Mouse (Mus musculus): ENCODE measurements around the gene Vat1l. TPM values are rescaled to one million over a fixed set of nuclear protein-coding genes. Genes with fewer than 3 reads are reported as not detected.

The Vat1l gene
- polyA plus RNA-seq, 1 experiment from 2014 or later, result 1.4 TPM

- TF ChIP-seq CTCF (IDR thresholded peaks at IDR 0.05; ENCODE audit: low read depth), result no peak
- H3K9ac ChIP-seq (ENCODE audit: low read depth, low read length), result no peak overlapping the region
- WGBS, result 93% methylated on average over 5 of the region's 5 CpGs
These were observed 193.9 kb downstream of the Vat1l start for GRCm38 (mm10) chr8:114399273-114399672.

GRCm38 (mm10) chr8:114401679-114402078 is 196.3 kb downstream of the Vat1l start:
- no peak for ATAC-seq (replicated peaks; ENCODE audit: low FRiP score, low read depth)
- H3K36me3 ChIP-seq (ENCODE audit: insufficient read depth, low read length), result no peaks in the 10 kb centered on the region
- no peaks in the 10 kb centered on the region for H3K27me3 ChIP-seq (ENCODE audit: insufficient read depth, low read length)
- WGBS, result 59% methylated on average over 7 of the region's 7 CpGs
- no peak overlapping the region for H3K4me2 ChIP-seq (ENCODE audit: low read length)
- H3K9ac ChIP-seq (ENCODE audit: low read depth, low read length), result no peak overlapping the region
- H3K9me3 ChIP-seq (replicated peaks; ENCODE audit: low read length), result no peaks in the 10 kb centered on the region
- H3K4me1 ChIP-seq (replicated peaks; ENCODE audit: insufficient read depth, low read length), result no peaks in the 10 kb centered on the region
- no peak for DNase-seq (ENCODE audit: low spot score)
- TF ChIP-seq CTCF (IDR thresholded peaks at IDR 0.05; ENCODE audit: low read depth), result no peak
- H3K27ac ChIP-seq, result no peak overlapping the region
- no peak overlapping the region for H3K4me3 ChIP-seq (replicated peaks; ENCODE audit: low read depth, low read length)

More at GRCm38 (mm10) chr8:114399273-114399672, 193.9 kb downstream of the Vat1l start:
- Histone ChIP-seq H3K4me1 (replicated peaks; ENCODE audit: insufficient read depth, low read length) (no peaks in the 10 kb centered on the region), H3K27me3 (ENCODE audit: insufficient read depth, low read length) (no peaks in the 10 kb centered on the region), H3K27ac (no peak overlapping the region), H3K4me2 (ENCODE audit: low read length) (no peak overlapping the region), H3K9me3 (replicated peaks; ENCODE audit: low read length) (no peaks in the 10 kb centered on the region), H3K36me3 (ENCODE audit: insufficient read depth, low read length) (no peaks in the 10 kb centered on the region), H3K4me3 (replicated peaks; ENCODE audit: low read depth, low read length) (no peak overlapping the region)
- ATAC-seq (replicated peaks; ENCODE audit: low FRiP score, low read depth), result no peak
- no peak for DNase-seq (ENCODE audit: low spot score)

GRCm38 (mm10) chr8:114411421-114411820 is 206.0 kb downstream of the Vat1l start:
- H3K27me3 ChIP-seq (ENCODE audit: insufficient read depth, low read length), result no peaks in the 10 kb centered on the region
- TF ChIP-seq CTCF (IDR thresholded peaks at IDR 0.05; ENCODE audit: low read depth), result no peak
- DNase-seq (ENCODE audit: low spot score) (no peak), ATAC-seq (replicated peaks; ENCODE audit: low FRiP score, low read depth) (no peak)
- H3K9ac ChIP-seq (ENCODE audit: low read depth, low read length), result no peak overlapping the region
- no peaks in the 10 kb centered on the region for H3K4me1 ChIP-seq (replicated peaks; ENCODE audit: insufficient read depth, low read length)
- no peak overlapping the region for H3K4me2 ChIP-seq (ENCODE audit: low read length)
- no peaks in the 10 kb centered on the region for H3K9me3 ChIP-seq (replicated peaks; ENCODE audit: low read length)
- no peaks in the 10 kb centered on the region for H3K36me3 ChIP-seq (ENCODE audit: insufficient read depth, low read length)
- H3K27ac ChIP-seq, result no peak overlapping the region
- no peak overlapping the region for H3K4me3 ChIP-seq (replicated peaks; ENCODE audit: low read depth, low read length)
- 73% methylated on average over 3 of the region's 3 CpGs for WGBS

GRCm38 (mm10) chr8:114417786-114418185 is 212.4 kb downstream of the Vat1l start, which contains the start of gene Clec3a:
TSS of gene Clec3a (plus strand) at chr8:114418086.
- no peaks in the 10 kb centered on the region for H3K27me3 ChIP-seq (ENCODE audit: insufficient read depth, low read length)
- no peak for TF ChIP-seq CTCF (IDR thresholded peaks at IDR 0.05; ENCODE audit: low read depth)
- no peaks in the 10 kb centered on the region for H3K4me1 ChIP-seq (replicated peaks; ENCODE audit: insufficient read depth, low read length)
- DNase-seq (ENCODE audit: low spot score) (no peak), ATAC-seq (replicated peaks; ENCODE audit: low FRiP score, low read depth) (no peak)
- WGBS, result 75% methylated on average over 8 of the region's 8 CpGs
- H3K36me3 ChIP-seq (ENCODE audit: insufficient read depth, low read length), result no peaks in the 10 kb centered on the region
- H3K4me2 ChIP-seq (ENCODE audit: low read length), result no peak within 1 kb of the TSS
- no peak within 1 kb of the TSS for H3K9ac ChIP-seq (ENCODE audit: low read depth, low read length)
- H3K27ac ChIP-seq, result no peak within 1 kb of the TSS
- H3K9me3 ChIP-seq (replicated peaks; ENCODE audit: low read length), result no peaks in the 10 kb centered on the region
- H3K4me3 ChIP-seq (replicated peaks; ENCODE audit: low read depth, low read length), result no peak within 1 kb of the TSS

- 81% methylated on average over 5 of the region's 5 CpGs for WGBS
- no peak for ATAC-seq (replicated peaks; ENCODE audit: low FRiP score, low read depth)
These were observed 213.1 kb downstream of the Vat1l start for GRCm38 (mm10) chr8:114418486-114418885.

GRCm38 (mm10) chr8:114418904-114419303 is 213.5 kb downstream of the Vat1l start:
- no peaks in the 10 kb centered on the region for H3K36me3 ChIP-seq (ENCODE audit: insufficient read depth, low read length)
- no peak for TF ChIP-seq CTCF (IDR thresholded peaks at IDR 0.05; ENCODE audit: low read depth)
- no peak overlapping the region for H3K9ac ChIP-seq (ENCODE audit: low read depth, low read length)
- no peaks in the 10 kb centered on the region for H3K27me3 ChIP-seq (ENCODE audit: insufficient read depth, low read length)
- ATAC-seq (replicated peaks; ENCODE audit: low FRiP score, low read depth) (no peak), DNase-seq (ENCODE audit: low spot score) (peak; percentile 24)
- no peaks in the 10 kb centered on the region for H3K4me1 ChIP-seq (replicated peaks; ENCODE audit: insufficient read depth, low read length)
- no peaks in the 10 kb centered on the region for H3K9me3 ChIP-seq (replicated peaks; ENCODE audit: low read length)
- H3K4me2 ChIP-seq (ENCODE audit: low read length), result no peak overlapping the region
- WGBS, result 19% methylated on average over 6 of the region's 6 CpGs
- H3K4me3 ChIP-seq (replicated peaks; ENCODE audit: low read depth, low read length), result no peak overlapping the region
- H3K27ac ChIP-seq, result no peak overlapping the region

More at GRCm38 (mm10) chr8:114418486-114418885, 213.1 kb downstream of the Vat1l start:
- Histone ChIP-seq H3K9ac (ENCODE audit: low read depth, low read length) (no peak overlapping the region), H3K4me3 (replicated peaks; ENCODE audit: low read depth, low read length) (no peak overlapping the region), H3K27me3 (ENCODE audit: insufficient read depth, low read length) (no peaks in the 10 kb centered on the region), H3K9me3 (replicated peaks; ENCODE audit: low read length) (no peaks in the 10 kb centered on the region), H3K4me1 (replicated peaks; ENCODE audit: insufficient read depth, low read length) (no peaks in the 10 kb centered on the region), H3K27ac (no peak overlapping the region), H3K4me2 (ENCODE audit: low read length) (no peak overlapping the region), H3K36me3 (ENCODE audit: insufficient read depth, low read length) (no peaks in the 10 kb centered on the region)
- TF ChIP-seq CTCF (IDR thresholded peaks at IDR 0.05; ENCODE audit: low read depth), result no peak
- no peak for DNase-seq (ENCODE audit: low spot score)

GRCm38 (mm10) chr8:114421544-114421943 is 216.1 kb downstream of the Vat1l start:
- Histone ChIP-seq H3K27ac (no peak overlapping the region), H3K9me3 (replicated peaks; ENCODE audit: low read length) (no peaks in the 10 kb centered on the region), H3K9ac (ENCODE audit: low read depth, low read length) (no peak overlapping the region), H3K4me3 (replicated peaks; ENCODE audit: low read depth, low read length) (no peak overlapping the region), H3K4me2 (ENCODE audit: low read length) (no peak overlapping the region), H3K4me1 (replicated peaks; ENCODE audit: insufficient read depth, low read length) (no peaks in the 10 kb centered on the region), H3K27me3 (ENCODE audit: insufficient read depth, low read length) (no peaks in the 10 kb centered on the region), H3K36me3 (ENCODE audit: insufficient read depth, low read length) (no peaks in the 10 kb centered on the region)
- DNase-seq (ENCODE audit: low spot score) (no peak), ATAC-seq (replicated peaks; ENCODE audit: low FRiP score, low read depth) (no peak)
- WGBS, result 78% methylated on average over 4 of the region's 4 CpGs
- TF ChIP-seq CTCF (IDR thresholded peaks at IDR 0.05; ENCODE audit: low read depth), result no peak

Other genes starting within 250 kb of the Vat1l start
- gene Nudt7, start 72.1 kb upstream of the Vat1l start, polyA plus RNA-seq (2015; fragmentation: Nextera tagmentation; extraction: Ambion mirVana), result 25.5 and 28.1 TPM in 2 replicates
- not detected in 2 replicates for gene Clec3a, start 212.5 kb downstream of the Vat1l start, polyA plus RNA-seq (2015; fragmentation: Nextera tagmentation; extraction: Ambion mirVana)
- gene Wwox, start 234.0 kb downstream of the Vat1l start, polyA plus RNA-seq (2015; fragmentation: Nextera tagmentation; extraction: Ambion mirVana), result 16.3 and 18.6 TPM in 2 replicates

Data from kidney, postnatal 0 days (tissue).